Mouse (Mus musculus): Measurements from ENCODE around the gene Camkmt. TPM values are rescaled to one million over a fixed set of nuclear protein-coding genes. Genes with fewer than 3 reads are reported as not detected.

Gene Camkmt
- polyA plus RNA-seq, 1 experiment from 2014 or later = 3.9 TPM

GRCm38 (mm10) chr17:85504888-85505287 lies 414.5 kb downstream of the Camkmt start:
- H3K27ac ChIP-seq = no peak overlapping the region
- no peak overlapping the region for H3K4me2 ChIP-seq
- H3K9me3 ChIP-seq (replicated peaks) = no peaks in the 10 kb centered on the region
- H3K27me3 ChIP-seq = no peaks in the 10 kb centered on the region
- DNase-seq (no peak), ATAC-seq (ENCODE audit: low read depth) (no peak)
- H3K4me3 ChIP-seq (replicated peaks) = no peak overlapping the region
- H3K4me1 ChIP-seq (replicated peaks) = no peaks in the 10 kb centered on the region
- no peaks in the 10 kb centered on the region for H3K36me3 ChIP-seq
- H3K9ac ChIP-seq = no peak overlapping the region

DNA sequence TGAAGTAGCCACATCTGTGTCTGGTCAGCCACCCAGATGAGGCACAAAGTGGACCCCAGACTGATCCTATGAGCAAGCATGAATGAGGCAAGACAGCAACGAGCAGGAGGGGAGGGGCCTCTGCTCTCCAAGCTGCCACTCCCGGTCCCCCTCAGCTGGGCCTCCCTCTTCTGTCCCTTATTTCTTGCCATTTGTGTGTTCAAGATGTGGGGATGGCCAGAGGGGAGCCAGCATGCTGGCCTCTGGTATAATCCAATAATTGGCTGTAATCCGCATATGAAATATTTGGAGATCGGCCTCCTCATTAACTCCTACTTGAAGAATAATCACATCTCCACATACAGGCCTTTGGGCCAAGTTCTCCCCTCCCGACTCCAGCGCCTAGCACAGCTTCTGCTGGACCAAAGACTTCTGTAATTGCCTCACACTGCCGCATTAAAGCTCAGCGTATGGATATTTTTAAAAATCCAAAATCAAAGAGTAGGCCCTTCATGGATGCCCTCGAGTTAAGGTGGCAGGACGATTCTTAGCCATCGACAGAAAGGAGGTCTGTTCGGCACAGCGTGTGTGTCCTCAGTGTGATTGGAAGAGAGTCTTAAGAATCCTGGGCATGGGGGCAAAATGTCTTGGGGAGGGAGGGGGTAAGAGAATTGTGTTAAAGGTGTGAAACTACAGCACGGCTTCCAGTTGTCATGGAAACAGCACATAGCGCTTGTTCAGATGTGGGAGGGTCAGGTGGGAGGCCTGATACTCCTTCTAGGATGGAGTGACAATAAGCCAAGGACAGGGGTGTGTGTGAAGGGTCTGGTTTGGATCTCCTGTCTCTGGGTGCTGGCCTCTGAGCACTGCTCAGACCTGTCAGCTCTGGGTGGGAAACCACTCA lies 416.1 kb downstream of the Camkmt start:
- Histone ChIP-seq H3K4me2 (no peak overlapping the region), H3K9me3 (replicated peaks) (no peaks in the 10 kb centered on the region), H3K36me3 (no peaks in the 10 kb centered on the region), H3K9ac (no peak overlapping the region), H3K4me3 (replicated peaks) (no peak overlapping the region), H3K4me1 (replicated peaks) (no peaks in the 10 kb centered on the region), H3K27ac (no peak overlapping the region), H3K27me3 (no peaks in the 10 kb centered on the region)
- DNase-seq = no peak
- WGBS (ENCODE audit: insufficient replicate concordance) = 68% methylated on average over 15 of the region's 15 CpGs
- ATAC-seq (ENCODE audit: low read depth) = no peak

GRCm38 (mm10) chr17:85507089-85507460 lies 416.7 kb downstream of the Camkmt start:
- no peak for ATAC-seq (ENCODE audit: low read depth)
- 80% methylated on average over 4 of the region's 4 CpGs for WGBS (ENCODE audit: insufficient replicate concordance)
- no peaks in the 10 kb centered on the region for H3K9me3 ChIP-seq (replicated peaks)
- H3K4me3 ChIP-seq (replicated peaks) = no peak overlapping the region
- no peaks in the 10 kb centered on the region for H3K4me1 ChIP-seq (replicated peaks)
- H3K4me2 ChIP-seq = no peak overlapping the region
- no peak overlapping the region for H3K9ac ChIP-seq
- H3K27ac ChIP-seq = no peak overlapping the region
- no peak for DNase-seq
- H3K36me3 ChIP-seq = no peaks in the 10 kb centered on the region
- no peaks in the 10 kb centered on the region for H3K27me3 ChIP-seq

Other genes starting within 250 kb of the Camkmt start
- gene Ppm1b, start 133.8 kb upstream of the Camkmt start, polyA plus RNA-seq (2015; fragmentation: Nextera tagmentation; extraction: Ambion mirVana) = 47.2 and 55.0 TPM in 2 replicates
- 0.18 and 0.54 TPM in 2 replicates for gene Slc3a1, start 62.2 kb upstream of the Camkmt start, polyA plus RNA-seq (2015; fragmentation: Nextera tagmentation; extraction: Ambion mirVana)
- 8.2 and 10.1 TPM in 2 replicates for gene Prepl, start 311 bp upstream of the Camkmt start, polyA plus RNA-seq (2015; fragmentation: Nextera tagmentation; extraction: Ambion mirVana)